13 mouse cellular contexts compared by ENCODE assay signal in the genomic region with DNA sequence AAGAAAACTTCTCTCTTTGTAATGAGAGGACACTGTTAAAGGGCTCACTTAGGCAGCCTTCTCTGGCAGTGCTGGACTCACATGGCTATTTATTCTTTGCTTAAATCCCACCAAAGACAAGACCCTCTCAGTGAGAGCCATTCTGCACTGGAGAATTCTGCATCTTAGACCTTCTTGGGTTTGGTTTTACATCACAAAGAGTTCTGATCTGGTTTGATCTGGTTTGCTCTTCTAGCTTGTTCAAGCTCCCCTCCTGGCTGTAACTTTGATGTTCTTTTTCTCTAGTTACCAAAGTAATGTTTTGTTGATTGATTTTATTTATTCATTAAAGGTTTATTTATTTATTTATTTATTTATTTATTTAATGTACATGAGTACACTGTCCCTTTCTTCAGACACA.
"Had no signal": no experiment of that assay in that cellular context is flagged by ENCODE, and none has a peak within 500 bp of the region (broad histone marks: within the 10 kb centered on the region; RNA-seq: fewer than 3 reads in every experiment).

No protein-coding gene starts in this region.

- H3K9me3 ChIP-seq: midbrain, embryonic 12.5 days; neural tube, embryonic 12.5 days; stomach, embryonic 15.5 days had no signal

- H3K27ac ChIP-seq: midbrain, embryonic 12.5 days; neural tube, embryonic 12.5 days; stomach, embryonic 15.5 days; stomach, postnatal 0 days had no signal

- ATAC-seq: midbrain, embryonic 16.5 days had no signal

- H3K36me3 ChIP-seq: midbrain, embryonic 12.5 days; neural tube, embryonic 12.5 days; stomach, embryonic 15.5 days had no signal

- H3K4me1 ChIP-seq: midbrain, embryonic 12.5 days; neural tube, embryonic 12.5 days; stomach, embryonic 15.5 days had no signal

- H3K4me2 ChIP-seq: lung, embryonic 14.5 days; midbrain, embryonic 12.5 days; neural tube, embryonic 12.5 days; stomach, embryonic 15.5 days had no signal

- H3K4me3 ChIP-seq: megakaryocyte, embryonic 14.5 days; midbrain, embryonic 12.5 days; neural tube, embryonic 12.5 days; stomach, embryonic 15.5 days had no signal

- H3K9ac ChIP-seq: lung, embryonic 14.5 days; midbrain, embryonic 12.5 days; neural tube, embryonic 12.5 days; stomach, embryonic 15.5 days had no signal

- H3K27me3 ChIP-seq: midbrain, embryonic 12.5 days; neural tube, embryonic 12.5 days; stomach, embryonic 15.5 days had no signal

- DNase-seq: lung, embryonic 14.5 days; lung, postnatal 10 days; midbrain, embryonic 14.5 days; right cerebral cortex, postnatal 14 days; thymus, adult 2 months; thymus, postnatal 25 days; thymus, postnatal 4 days had no signal
